Mouse (Mus musculus): Measurements from ENCODE around the gene Nr6a1. TPM values are rescaled to one million over a fixed set of nuclear protein-coding genes. Genes with fewer than 3 reads are reported as not detected.

The Nr6a1 gene
- polyA plus RNA-seq, 1 experiment from 2014 or later, result 2.0 TPM

DNA sequence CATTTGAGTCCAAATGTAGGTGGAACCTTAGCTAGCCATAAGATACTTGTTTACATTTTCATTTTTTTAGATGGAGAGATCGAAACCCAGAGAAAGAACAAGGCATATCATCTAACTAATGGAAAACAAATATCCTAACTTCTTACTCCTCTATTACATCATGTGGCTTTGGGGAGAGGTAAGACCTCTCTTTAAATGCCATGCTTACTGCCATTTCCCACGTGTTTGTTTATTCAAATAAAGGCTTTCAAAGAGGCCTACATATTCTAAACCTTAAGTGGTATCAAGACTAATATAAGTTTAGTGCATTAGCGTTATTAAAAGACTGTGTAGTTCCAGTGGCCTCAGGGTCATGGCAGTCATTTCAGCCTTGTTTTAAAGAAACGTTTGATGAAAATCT is 140.2 kb downstream of the Nr6a1 start:
- no peaks in the 10 kb centered on the region for H3K27me3 ChIP-seq
- no peaks in the 10 kb centered on the region for H3K36me3 ChIP-seq
- H3K9ac ChIP-seq (replicated peaks), result no peak overlapping the region
- ATAC-seq, result no peak
- no peak overlapping the region for H3K4me2 ChIP-seq (replicated peaks)
- 53% methylated on average over 4 of the region's 4 CpGs for whole genome bisulfite sequencing
- H3K27ac ChIP-seq, result no peak overlapping the region
- H3K4me1 ChIP-seq (replicated peaks), result peaks cover 22% of the 10 kb centered on the region
- no peak overlapping the region for H3K4me3 ChIP-seq (replicated peaks)
- H3K9me3 ChIP-seq, result no peaks in the 10 kb centered on the region

DNA sequence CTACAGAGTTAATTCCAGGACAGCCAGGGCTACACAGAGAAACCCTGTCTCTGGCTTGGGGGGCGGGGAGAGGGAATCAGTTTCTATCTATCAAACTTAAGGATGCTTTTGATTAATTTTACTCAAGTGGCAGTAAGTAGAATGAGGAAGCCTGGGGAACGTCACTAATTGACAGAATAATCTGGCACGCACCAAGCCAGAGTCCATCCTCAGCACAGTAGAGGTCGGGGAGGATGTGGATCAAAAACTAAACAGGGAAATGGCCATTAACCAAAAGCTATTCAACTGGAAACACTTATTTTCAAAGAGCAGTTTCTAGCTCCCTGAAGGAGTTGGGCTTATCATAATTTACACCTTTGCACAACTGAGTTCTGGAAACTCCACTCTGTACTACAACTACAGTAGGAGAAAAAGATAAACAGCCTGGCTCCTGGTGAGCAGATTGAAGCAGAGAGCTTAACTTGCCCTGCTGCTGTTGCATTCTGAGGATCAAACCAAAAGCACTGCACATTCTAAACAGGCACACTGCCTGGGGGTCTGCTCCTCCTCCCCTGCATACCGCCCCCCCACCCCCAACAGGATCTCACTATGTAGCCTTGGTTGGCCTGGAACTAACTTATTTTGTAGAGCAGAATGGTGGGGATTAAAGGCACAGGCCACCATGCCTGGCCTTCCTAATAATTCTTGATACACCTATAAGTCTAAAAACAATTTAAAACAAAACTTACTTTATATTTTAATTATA is 141.1 kb downstream of the Nr6a1 start:
- Histone ChIP-seq H3K4me2 (replicated peaks) (no peak overlapping the region), H3K36me3 (no peaks in the 10 kb centered on the region), H3K4me1 (replicated peaks) (peaks cover 31% of the 10 kb centered on the region), H3K9me3 (no peaks in the 10 kb centered on the region), H3K4me3 (replicated peaks) (no peak overlapping the region), H3K27ac (no peak overlapping the region), H3K27me3 (no peaks in the 10 kb centered on the region), H3K9ac (replicated peaks) (no peak overlapping the region)
- ATAC-seq, result no peak
- WGBS, result 18% methylated on average over 5 of the region's 5 CpGs

DNA sequence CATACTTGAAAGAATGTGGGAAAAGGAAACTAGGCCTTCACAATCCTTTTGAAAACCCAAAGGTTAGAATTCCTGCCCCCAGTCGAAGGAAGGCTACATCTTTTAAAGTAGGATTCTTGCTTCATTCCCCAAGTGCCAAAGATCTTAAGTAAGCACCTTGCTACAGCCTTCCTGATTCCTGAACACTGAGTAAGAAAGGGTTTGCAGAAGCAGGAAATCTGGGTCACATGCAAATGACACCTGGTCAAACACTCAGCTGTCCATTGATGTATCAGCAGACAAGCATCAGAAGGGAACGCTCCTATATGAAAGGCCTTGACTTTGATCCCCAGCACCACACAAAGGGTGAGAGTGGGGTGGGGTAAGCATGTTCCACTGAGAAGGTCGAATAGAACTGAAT is 142.4 kb downstream of the Nr6a1 start:
- no peak overlapping the region for H3K27ac ChIP-seq
- no peak overlapping the region for H3K9ac ChIP-seq (replicated peaks)
- no peak for ATAC-seq
- peaks cover 31% of the 10 kb centered on the region for H3K4me1 ChIP-seq (replicated peaks)
- H3K4me2 ChIP-seq (replicated peaks), result no peak overlapping the region
- H3K9me3 ChIP-seq, result no peaks in the 10 kb centered on the region
- WGBS, result 18% methylated on average over 3 of the region's 3 CpGs
- no peaks in the 10 kb centered on the region for H3K36me3 ChIP-seq
- H3K27me3 ChIP-seq, result no peaks in the 10 kb centered on the region
- no peak overlapping the region for H3K4me3 ChIP-seq (replicated peaks)

DNA sequence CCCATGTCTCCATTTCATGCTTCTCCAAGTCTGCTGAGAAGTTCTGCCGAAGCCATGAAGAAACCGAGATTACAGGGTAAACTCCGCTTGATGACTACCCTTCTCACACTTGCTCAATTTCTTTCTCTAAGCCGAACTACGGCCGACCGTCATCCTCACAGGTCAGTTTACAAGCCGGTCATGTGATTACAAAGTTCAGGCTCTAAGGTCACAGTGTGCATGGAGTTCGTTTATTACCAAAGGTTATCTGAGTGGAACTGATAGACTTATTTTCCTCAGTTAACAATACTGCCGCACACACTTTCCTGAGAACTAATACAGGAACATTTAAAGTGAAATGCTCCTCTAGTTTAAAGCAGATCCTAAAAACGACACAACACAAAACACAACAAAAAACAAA is 143.1 kb downstream of the Nr6a1 start:
- WGBS, result 8% methylated on average over 11 of the region's 11 CpGs
- Histone ChIP-seq H3K4me3 (replicated peaks) (no peak overlapping the region), H3K9ac (replicated peaks) (no peak overlapping the region), H3K9me3 (no peaks in the 10 kb centered on the region), H3K27ac (no peak overlapping the region), H3K36me3 (no peaks in the 10 kb centered on the region), H3K4me2 (replicated peaks) (no peak overlapping the region), H3K4me1 (replicated peaks) (peaks cover 31% of the 10 kb centered on the region), H3K27me3 (no peaks in the 10 kb centered on the region)
- no peak for ATAC-seq

DNA sequence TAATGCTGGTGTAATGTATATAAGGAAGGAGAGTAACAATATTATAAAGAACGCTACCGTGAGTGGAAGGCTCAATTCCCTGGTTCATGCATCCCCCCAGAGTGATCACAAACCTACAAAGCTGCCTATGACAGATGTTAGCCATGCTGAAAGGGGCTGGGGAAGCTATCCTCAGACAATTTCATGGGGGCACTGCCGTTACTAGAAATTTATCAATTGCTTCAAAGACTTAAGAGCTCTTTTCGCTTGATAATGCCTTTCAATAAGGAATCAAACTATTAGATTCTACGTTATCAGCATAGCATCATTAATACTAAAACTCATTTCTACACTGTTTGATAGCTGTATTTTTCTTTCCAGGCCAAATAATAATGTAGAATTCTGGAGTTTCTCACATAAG is 144.1 kb downstream of the Nr6a1 start:
- Histone ChIP-seq H3K27ac (no peak overlapping the region), H3K4me1 (replicated peaks) (peaks cover 31% of the 10 kb centered on the region), H3K4me2 (replicated peaks) (no peak overlapping the region), H3K27me3 (no peaks in the 10 kb centered on the region), H3K36me3 (no peaks in the 10 kb centered on the region), H3K9ac (replicated peaks) (no peak overlapping the region), H3K9me3 (no peaks in the 10 kb centered on the region), H3K4me3 (replicated peaks) (no peak overlapping the region)
- ATAC-seq, result no peak
- WGBS, result 21% methylated on average over 5 of the region's 5 CpGs

DNA sequence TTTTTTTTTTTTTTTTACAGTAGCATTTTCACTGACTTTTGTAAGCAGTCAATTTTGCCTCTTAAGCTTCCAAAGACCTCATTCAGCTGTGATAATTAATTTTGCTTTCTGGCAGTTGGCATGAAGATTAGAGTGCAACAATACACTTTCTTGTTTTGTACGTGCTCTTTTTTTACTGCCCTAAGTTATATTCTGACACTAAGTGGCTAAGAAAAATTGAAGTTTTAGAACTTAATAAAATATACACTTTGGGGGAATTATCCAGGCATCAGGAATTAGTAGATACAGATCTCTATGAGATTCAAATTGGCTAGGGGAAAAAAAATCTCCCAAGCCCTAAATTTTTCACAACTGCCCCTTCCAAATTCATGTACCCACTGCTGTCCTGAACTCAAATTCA is 144.8 kb downstream of the Nr6a1 start:
- ATAC-seq, result no peak
- no peaks in the 10 kb centered on the region for H3K9me3 ChIP-seq
- 2% methylated on average over 1 of the region's 1 CpGs for WGBS

DNA sequence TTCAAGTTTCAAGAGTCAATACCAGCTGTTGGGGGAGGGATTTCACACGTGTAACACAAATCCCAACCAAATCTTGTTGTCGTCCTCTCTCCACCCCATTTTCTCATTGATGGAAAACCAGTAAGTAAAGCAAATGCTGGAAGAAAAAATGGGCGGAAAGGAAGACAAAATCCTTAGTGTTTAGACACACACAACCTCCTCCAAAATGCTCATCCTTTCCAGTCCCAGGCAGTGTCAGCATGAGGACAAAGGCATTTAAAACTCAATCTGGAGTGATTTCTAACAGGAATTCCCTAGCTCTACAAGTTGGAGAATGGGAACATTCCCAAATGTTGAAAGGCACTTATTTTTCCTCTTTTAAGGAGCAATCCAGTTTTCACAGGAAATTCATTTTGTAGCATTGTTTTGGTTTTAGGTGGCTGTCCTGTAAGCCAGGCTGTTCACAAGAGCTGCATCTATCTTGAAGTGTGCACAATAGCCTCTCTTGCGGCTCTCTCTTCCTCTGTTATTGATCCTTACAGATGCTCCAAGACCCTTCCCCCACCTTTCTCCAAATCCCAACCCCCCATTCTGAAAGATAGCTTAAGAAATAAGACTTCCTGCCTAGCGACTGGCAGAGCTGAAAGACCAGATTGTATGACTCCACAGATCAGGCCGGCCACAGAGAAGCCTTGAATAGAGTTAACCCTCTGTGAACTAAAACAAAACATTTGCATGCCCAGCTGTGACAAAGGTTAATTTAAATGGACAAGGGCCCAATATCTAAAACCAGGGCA is 145.4 kb downstream of the Nr6a1 start:
- Histone ChIP-seq H3K4me3 (replicated peaks) (no peak overlapping the region), H3K4me1 (replicated peaks) (peaks cover 31% of the 10 kb centered on the region), H3K9ac (replicated peaks) (0 out of 2 replicates have a peak overlapping the region, but pooled peaks have one; percentile 32), H3K27me3 (no peaks in the 10 kb centered on the region), H3K27ac (peak overlapping the region; percentile 71), H3K4me2 (replicated peaks) (peak overlapping the region; percentile 30; the same call in 1 of the 2 replicates), H3K36me3 (no peaks in the 10 kb centered on the region), H3K9me3 (no peaks in the 10 kb centered on the region)
- ATAC-seq, result peak; percentile 79
- under 1% methylated on average over 6 of the region's 6 CpGs for WGBS

More for the DNA sequence above, 144.8 kb downstream of the Nr6a1 start:
- H3K4me1 ChIP-seq (replicated peaks), result peaks cover 31% of the 10 kb centered on the region
- no peaks in the 10 kb centered on the region for H3K27me3 ChIP-seq
- peak overlapping the region; percentile 71; the same call in 1 of the 2 replicates for H3K27ac ChIP-seq
- H3K4me3 ChIP-seq (replicated peaks), result no peak overlapping the region
- no peak overlapping the region for H3K9ac ChIP-seq (replicated peaks)
- H3K36me3 ChIP-seq, result no peaks in the 10 kb centered on the region
- 0 out of 2 replicates have a peak overlapping the region, but pooled peaks have one; percentile 30 for H3K4me2 ChIP-seq (replicated peaks)

DNA sequence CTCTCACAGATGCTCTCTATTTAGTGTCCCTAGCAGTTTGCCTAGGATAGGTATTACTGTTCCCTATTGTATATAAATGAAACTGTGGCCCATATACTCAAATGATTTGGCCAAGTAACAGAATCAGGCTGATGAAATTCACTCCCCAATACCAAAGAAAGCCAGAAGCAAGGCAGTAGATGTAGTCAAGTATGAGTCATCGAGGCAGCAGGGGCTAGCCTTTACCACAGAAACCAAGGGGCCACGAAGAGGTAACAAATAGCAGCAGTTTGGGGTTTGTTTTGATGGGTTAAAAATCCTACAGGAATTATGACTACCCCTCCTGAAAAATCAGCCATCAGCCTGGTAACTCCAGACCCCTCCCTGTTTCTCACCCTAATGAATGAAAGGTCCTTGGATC is 147.5 kb downstream of the Nr6a1 start:
- Histone ChIP-seq H3K27ac (no peak overlapping the region), H3K4me2 (replicated peaks) (no peak overlapping the region), H3K4me1 (replicated peaks) (peaks cover 24% of the 10 kb centered on the region), H3K36me3 (no peaks in the 10 kb centered on the region), H3K27me3 (no peaks in the 10 kb centered on the region), H3K9me3 (no peaks in the 10 kb centered on the region), H3K9ac (replicated peaks) (no peak overlapping the region), H3K4me3 (replicated peaks) (no peak overlapping the region)
- ATAC-seq, result no peak
- 89% methylated on average over 2 of the region's 2 CpGs for WGBS

DNA sequence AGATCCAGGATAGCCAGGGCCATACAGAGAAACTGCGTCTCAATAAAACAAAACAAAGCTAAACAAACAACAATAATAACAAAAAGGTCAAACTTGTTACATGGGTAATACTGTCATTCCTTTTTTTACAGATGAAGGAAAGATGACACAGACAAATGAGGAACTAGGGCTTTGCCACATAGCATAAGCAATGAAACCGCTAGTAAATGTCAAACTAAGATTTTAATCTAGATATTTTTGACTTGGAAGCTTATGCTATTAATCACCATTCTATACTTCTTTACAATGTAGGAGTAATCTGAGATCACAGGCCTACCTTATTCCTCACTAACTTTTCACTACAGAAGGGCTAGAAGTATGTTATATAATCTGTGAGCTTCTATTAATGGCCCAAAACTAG is 150.2 kb downstream of the Nr6a1 start:
- Histone ChIP-seq H3K4me1 (replicated peaks) (peaks cover 9% of the 10 kb centered on the region), H3K9ac (replicated peaks) (no peak overlapping the region), H3K27ac (no peak overlapping the region), H3K9me3 (no peaks in the 10 kb centered on the region), H3K36me3 (no peaks in the 10 kb centered on the region), H3K4me2 (replicated peaks) (no peak overlapping the region), H3K27me3 (no peaks in the 10 kb centered on the region), H3K4me3 (replicated peaks) (no peak overlapping the region)
- ATAC-seq, result no peak
- 91% methylated on average over 2 of the region's 2 CpGs for WGBS

DNA sequence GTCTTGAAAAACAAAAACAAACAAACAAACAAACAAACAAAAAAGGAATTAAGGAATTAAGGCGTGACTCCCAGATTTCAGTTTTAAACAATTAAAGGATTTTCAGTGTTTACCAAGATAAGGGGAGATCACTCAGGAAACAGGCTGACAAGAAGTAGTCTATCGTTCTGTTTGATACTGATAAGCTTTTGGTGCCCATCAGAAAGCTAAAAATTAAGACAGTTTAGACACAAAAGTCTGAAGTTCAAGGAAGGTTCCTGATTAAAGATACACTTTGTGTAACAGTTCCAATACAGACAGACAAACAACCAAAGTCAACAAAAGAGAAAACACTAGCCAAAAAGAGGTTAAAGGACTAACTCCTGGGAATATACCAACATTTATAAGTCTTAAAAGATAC is 152.6 kb downstream of the Nr6a1 start:
- H3K4me2 ChIP-seq (replicated peaks), result no peak overlapping the region
- H3K36me3 ChIP-seq, result no peaks in the 10 kb centered on the region
- no peak overlapping the region for H3K9ac ChIP-seq (replicated peaks)
- H3K4me1 ChIP-seq (replicated peaks), result no peaks in the 10 kb centered on the region
- H3K9me3 ChIP-seq, result no peaks in the 10 kb centered on the region
- no peak overlapping the region for H3K4me3 ChIP-seq (replicated peaks)
- H3K27me3 ChIP-seq, result no peaks in the 10 kb centered on the region
- ATAC-seq, result no peak
- WGBS, result 93% methylated on average over 2 of the region's 2 CpGs
- H3K27ac ChIP-seq, result no peak overlapping the region

DNA sequence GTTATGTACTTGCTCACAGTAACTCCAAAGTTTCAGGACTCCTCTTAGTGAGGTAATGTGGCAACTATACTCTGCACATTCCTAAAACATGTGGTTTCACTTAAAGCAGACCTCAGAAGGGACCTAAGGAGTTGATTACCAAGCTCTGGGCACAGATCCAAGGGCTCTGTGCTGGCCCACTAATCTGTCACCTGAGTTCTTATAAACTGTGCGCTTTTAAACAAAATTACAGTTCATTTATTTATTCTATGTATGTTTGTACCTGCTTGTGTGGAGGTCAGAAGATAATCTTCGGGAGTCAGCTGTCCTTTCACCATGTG is 156.1 kb downstream of the Nr6a1 start:
- Histone ChIP-seq H3K4me1 (replicated peaks) (no peaks in the 10 kb centered on the region), H3K9me3 (no peaks in the 10 kb centered on the region), H3K4me2 (replicated peaks) (no peak overlapping the region), H3K27me3 (no peaks in the 10 kb centered on the region), H3K9ac (replicated peaks) (no peak overlapping the region), H3K27ac (no peak overlapping the region), H3K4me3 (replicated peaks) (no peak overlapping the region), H3K36me3 (no peaks in the 10 kb centered on the region)
- no peak for ATAC-seq
- WGBS, result 89% methylated on average over 2 of the region's 2 CpGs

DNA sequence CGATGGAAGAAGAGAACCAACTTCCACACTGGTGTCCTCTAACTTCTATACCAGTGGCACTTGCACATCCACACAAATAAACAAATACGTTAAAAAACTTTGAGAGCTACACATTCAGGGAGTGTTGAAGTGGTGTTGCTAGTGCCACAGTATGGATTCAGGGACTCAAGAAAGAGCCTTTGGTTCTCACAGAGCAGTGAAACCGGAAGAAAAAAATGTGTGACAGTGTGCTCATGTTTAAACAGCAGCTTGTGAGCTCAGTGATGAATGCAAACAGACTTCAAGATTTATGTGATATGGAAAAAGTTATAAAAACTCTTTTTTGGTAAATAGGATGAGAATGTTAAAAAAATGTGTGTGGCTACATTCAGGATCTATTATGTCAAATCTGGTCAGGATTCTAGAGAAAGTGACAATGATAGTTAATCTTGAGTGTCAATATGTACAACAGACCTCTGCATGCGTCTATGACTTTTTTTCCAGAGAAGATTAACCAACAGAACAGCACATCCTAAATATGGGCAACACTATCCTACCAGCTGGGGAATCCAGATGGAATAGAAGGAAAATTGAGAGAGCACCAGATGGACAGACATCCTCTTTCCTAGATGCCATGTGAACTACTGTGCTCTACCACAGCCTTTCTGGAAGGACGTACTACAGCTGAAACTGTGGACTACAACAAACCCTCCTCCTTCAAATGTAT is 156.6 kb downstream of the Nr6a1 start:
- Histone ChIP-seq H3K9ac (replicated peaks) (no peak overlapping the region), H3K4me2 (replicated peaks) (no peak overlapping the region), H3K9me3 (no peaks in the 10 kb centered on the region), H3K27me3 (no peaks in the 10 kb centered on the region), H3K4me1 (replicated peaks) (no peaks in the 10 kb centered on the region), H3K27ac (no peak overlapping the region), H3K4me3 (replicated peaks) (no peak overlapping the region), H3K36me3 (no peaks in the 10 kb centered on the region)
- WGBS, result 86% methylated on average over 5 of the region's 5 CpGs
- ATAC-seq, result no peak
